Mouse (Mus musculus) MEL (cell line): ENCODE data around the gene Ints14. TPM values are rescaled to one million over a fixed set of nuclear protein-coding genes. Genes with fewer than 3 reads are reported as not detected.
A peak's percentile ranks its signal among the peaks of the same experiment; 100 is the strongest.

Experiments
- DNase-seq: peaks from one replicate; pipeline ENCODE4 v3.0.0; 2011; ENCODE audit warnings: low read depth, low spot score
- H3K27ac ChIP-seq: 2 replicates; pipeline ENCODE4 v1.5.1; 2012; ENCODE audit warnings: low read depth, mild to moderate bottlenecking, control low read depth, low read length, moderate library complexity; ENCODE audit not compliant: control insufficient read depth
- H3K27me3 ChIP-seq, 2 experiments: fragments of 150-350 bp in 1 of 2; sonication (generic) in 1 of 2; 2 replicates each; pipeline ENCODE4 v1.6.1; 2012; ENCODE audit warnings: low read length in 2 of 2, mild to moderate bottlenecking in 2 of 2, improper control_type of control experiment in 1 of 2, moderate library complexity in 1 of 2; ENCODE audit not compliant: insufficient read depth in 2 of 2, control insufficient read depth in 1 of 2
- H3K36me3 ChIP-seq, 2 experiments: 2 replicates each; pipeline ENCODE4 v1.6.1; 2012 to 2014; ENCODE audit warnings: low read length in 2 of 2, improper control_type of control experiment in 1 of 2, inconsistent platforms in 1 of 2, mild to moderate bottlenecking in 1 of 2; ENCODE audit not compliant: insufficient read depth in 2 of 2, control insufficient read depth in 1 of 2
- H3K4me1 ChIP-seq, 2 experiments: fragments of 150-350 bp in 1 of 2; sonication (generic) in 1 of 2; 2 replicates each; pipeline ENCODE4 v1.6.1; 2012; ENCODE audit warnings: low read length in 2 of 2, improper control_type of control experiment in 1 of 2, mild to moderate bottlenecking in 1 of 2; ENCODE audit not compliant: insufficient read depth in 2 of 2, control insufficient read depth in 1 of 2
- H3K4me3 ChIP-seq, 2 experiments: fragments of 150-350 bp in 1 of 2; sonication (generic) in 1 of 2; 2 replicates each; pipeline ENCODE4 v1.5.1; 2012; ENCODE audit warnings: low read depth in 2 of 2, low read length in 2 of 2, mild to moderate bottlenecking in 2 of 2, moderate library complexity in 2 of 2, control low read depth in 1 of 2, improper control_type of control experiment in 1 of 2; ENCODE audit not compliant: control insufficient read depth in 1 of 2, insufficient read depth in 1 of 2
- H3K79me2 ChIP-seq: 2 replicates; pipeline ENCODE4 v1.6.1; 2012; ENCODE audit warnings: mild to moderate bottlenecking, low read length, moderate library complexity; ENCODE audit not compliant: control insufficient read depth, poor library complexity, insufficient read depth
- H3K9ac ChIP-seq: 2 replicates; pipeline ENCODE4 v1.6.1; 2012; ENCODE audit warnings: low read depth, mild to moderate bottlenecking, control low read depth, low read length, moderate library complexity; ENCODE audit not compliant: control insufficient read depth, poor library complexity, severe bottlenecking
- H3K9me3 ChIP-seq: fragments of 150-350 bp; sonication (generic); replicated peaks from 2 replicates; pipeline ENCODE4 v1.6.1; 2012; ENCODE audit warnings: mild to moderate bottlenecking, low read length, improper control_type of control experiment, moderate library complexity; ENCODE audit not compliant: insufficient read depth
- BHLHE40 ChIP-seq: IDR thresholded peaks from 2 replicates; pipeline ENCODE4 v1.6.1; 2012; ENCODE audit warnings: low read depth, mild to moderate bottlenecking, inconsistent platforms, low read length, improper control_type of control experiment, borderline replicate concordance
- CHD2 ChIP-seq: IDR thresholded peaks from 2 replicates; pipeline ENCODE4 v1.6.1; 2011; ENCODE audit warnings: low read length, improper control_type of control experiment
- EP300 ChIP-seq, 2 experiments: IDR thresholded peaks; 2 replicates each; pipeline ENCODE4 v1.6.1; 2011; ENCODE audit warnings: improper control_type of control experiment in 2 of 2, low read length in 2 of 2, low read depth in 1 of 2, mild to moderate bottlenecking in 1 of 2
- ETS1 ChIP-seq: IDR thresholded peaks from 2 replicates; pipeline ENCODE4 v1.6.1; 2012; ENCODE audit warnings: low read depth, mild to moderate bottlenecking, inconsistent platforms, low read length, improper control_type of control experiment, moderate library complexity
- GABPA ChIP-seq: IDR thresholded peaks from 2 replicates; pipeline ENCODE4 v1.6.1; 2012; ENCODE audit warnings: low read depth, mild to moderate bottlenecking, inconsistent platforms, low read length, improper control_type of control experiment, moderate library complexity
- GATA1 ChIP-seq: IDR thresholded peaks from 2 replicates; pipeline ENCODE4 v1.6.1; 2011; ENCODE audit warnings: low read depth, low read length, improper control_type of control experiment
- HCFC1 ChIP-seq: IDR thresholded peaks from 2 replicates; pipeline ENCODE4 v1.6.1; 2012; ENCODE audit warnings: low read depth, mild to moderate bottlenecking, inconsistent platforms, low read length, improper control_type of control experiment, moderate library complexity
- JUND ChIP-seq: IDR thresholded peaks from 2 replicates; pipeline ENCODE4 v1.6.1; 2011; ENCODE audit warnings: low read depth, mild to moderate bottlenecking, improper control_type of control experiment, low read length
- KAT2A ChIP-seq: conservative IDR thresholded peaks from 2 replicates; pipeline ENCODE4 v1.6.1; 2012; ENCODE audit warnings: low read depth, low read length, improper control_type of control experiment, inconsistent platforms
- MAFK ChIP-seq: IDR thresholded peaks from 2 replicates; pipeline ENCODE4 v1.6.1; 2011; ENCODE audit warnings: low read depth, mild to moderate bottlenecking, low read length, improper control_type of control experiment, borderline replicate concordance
- MAX ChIP-seq: IDR thresholded peaks from 2 replicates; pipeline ENCODE4 v1.6.1; 2011; ENCODE audit warnings: low read length, improper control_type of control experiment
- MAZ ChIP-seq: IDR thresholded peaks from 2 replicates; pipeline ENCODE4 v1.6.1; 2012; ENCODE audit warnings: low read depth, mild to moderate bottlenecking, inconsistent platforms, low read length, improper control_type of control experiment
- MEF2A ChIP-seq: IDR thresholded peaks from 2 replicates; pipeline ENCODE4 v1.6.1; 2014; ENCODE audit warnings: low read depth, mild to moderate bottlenecking, inconsistent platforms, low read length, improper control_type of control experiment; ENCODE audit not compliant: poor library complexity, insufficient replicate concordance, severe bottlenecking; ENCODE audit errors: extremely low read depth
- MXI1 ChIP-seq: IDR thresholded peaks from 2 replicates; pipeline ENCODE4 v1.6.1; 2011; ENCODE audit warnings: mild to moderate bottlenecking, low read depth, low read length, improper control_type of control experiment
- MYB ChIP-seq: IDR thresholded peaks from 2 replicates; pipeline ENCODE4 v1.6.1; 2011; ENCODE audit warnings: mild to moderate bottlenecking, low read depth, low read length, improper control_type of control experiment
- POLR2A ChIP-seq, 2 experiments: IDR thresholded peaks; 2 replicates each; pipeline ENCODE4 v1.6.1; 2011 to 2012; ENCODE audit warnings: low read length in 2 of 2, mild to moderate bottlenecking in 2 of 2, control low read depth in 1 of 2, improper control_type of control experiment in 1 of 2, low read depth in 1 of 2, moderate library complexity in 1 of 2; ENCODE audit not compliant: control insufficient read depth in 1 of 2, insufficient read depth in 1 of 2, poor library complexity in 1 of 2
- RAD21 ChIP-seq: IDR thresholded peaks from 2 replicates; pipeline ENCODE4 v1.6.1; 2011; ENCODE audit warnings: mild to moderate bottlenecking, low read depth, low read length, improper control_type of control experiment
- RCOR1 ChIP-seq: IDR thresholded peaks from 2 replicates; pipeline ENCODE4 v1.6.1; 2012; ENCODE audit warnings: low read depth, mild to moderate bottlenecking, inconsistent platforms, low read length, improper control_type of control experiment
- SMC3 ChIP-seq: IDR thresholded peaks from 2 replicates; pipeline ENCODE4 v1.6.1; 2011; ENCODE audit warnings: low read depth, low read length, improper control_type of control experiment
- TAL1 ChIP-seq: IDR thresholded peaks from 2 replicates; pipeline ENCODE4 v1.6.1; 2012; ENCODE audit warnings: mild to moderate bottlenecking, inconsistent platforms, low read length, moderate library complexity, mixed read lengths
- TCF12 ChIP-seq: IDR thresholded peaks from 2 replicates; pipeline ENCODE4 v1.6.1; 2014; ENCODE audit warnings: low read depth, mild to moderate bottlenecking, inconsistent platforms, low read length, improper control_type of control experiment, moderate library complexity
- UBTF ChIP-seq: IDR thresholded peaks from 2 replicates; pipeline ENCODE4 v1.6.1; 2012; ENCODE audit warnings: low read depth, mild to moderate bottlenecking, inconsistent platforms, low read length, improper control_type of control experiment, moderate library complexity, borderline replicate concordance; ENCODE audit not compliant: insufficient read depth
- USF1 ChIP-seq: IDR thresholded peaks from 2 replicates; pipeline ENCODE4 v1.6.1; 2014; ENCODE audit warnings: low read depth, mild to moderate bottlenecking, inconsistent platforms, low read length, improper control_type of control experiment, moderate library complexity
- ZMIZ1 ChIP-seq: IDR thresholded peaks from 2 replicates; pipeline ENCODE4 v1.6.1; 2012; ENCODE audit warnings: low read depth, mild to moderate bottlenecking, inconsistent platforms, low read length, improper control_type of control experiment, moderate library complexity
- polyA plus RNA-seq, 2 experiments: library from polyadenylated mRNA; stranded (reverse) in 1 of 2; unstranded in 1 of 2; fragments of >175 nt in 1 of 2; fragments of >200 nt in 1 of 2; gene quantifications; 2 replicates each; pipeline versions ENCODE4 v1.2.1 to v1.2.4; 2012; ENCODE audit warnings: low replicate concordance in 2 of 2, low read depth in 1 of 2; ENCODE audit not compliant: insufficient read length in 2 of 2, insufficient read depth in 1 of 2, missing spikeins in 1 of 2
- total RNA-seq: library from RNA; depleted of rRNA; stranded (reverse); fragments of 300-350 nt; gene quantifications from 2 replicates; pipeline ENCODE4 v1.2.3, GENCODE M21; 2012

Gene Ints14
- total and polyA plus RNA-seq, 3 experiments = 37.9 to 54.1 TPM; not detected in 1

DNA sequence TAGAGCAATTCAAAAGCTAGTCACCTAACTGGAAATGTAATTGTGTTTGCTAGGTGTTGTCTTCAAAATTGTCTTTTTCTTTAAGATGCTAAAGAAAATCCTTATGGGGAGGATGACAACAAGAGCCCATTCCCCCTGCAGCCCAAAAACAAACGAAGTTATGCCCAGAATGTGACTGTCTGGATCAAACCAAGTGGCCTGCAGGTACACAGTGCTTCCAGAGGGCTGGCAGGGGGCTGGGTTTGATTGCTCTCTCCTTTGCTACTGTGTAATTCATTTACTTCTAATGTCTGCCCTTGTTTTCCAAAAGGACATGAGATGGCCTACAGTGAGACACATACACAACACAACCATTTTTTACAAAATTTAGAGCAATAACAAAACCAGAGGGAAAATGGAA, 21.2 kb downstream of the Ints14 start:
- Histone ChIP-seq H3K4me3 (no peak overlapping the region), H3K9me3 (no peaks in the 10 kb centered on the region), H3K4me1 (peaks cover 0 to 6% of the 10 kb centered on the region in 2 experiments; a peak in 2 of 4 replicates), H3K27me3 (no peaks in the 10 kb centered on the region), H3K36me3 (peaks cover 5 to 18% of the 10 kb centered on the region in 2 experiments), H3K9ac (no peak overlapping the region), H3K79me2 (no peaks in the 10 kb centered on the region), H3K27ac (no peak overlapping the region)
- TF ChIP-seq MAZ = no peak
- no peak for TF ChIP-seq MAFK
- no peak for TF ChIP-seq SMC3
- TF ChIP-seq USF1 = no peak
- TF ChIP-seq UBTF = no peak
- no peak for TF ChIP-seq CHD2
- TF ChIP-seq TAL1 = no peak
- TF ChIP-seq POLR2A (IDR thresholded peaks at IDR 0.05; ENCODE audit: control insufficient read depth in 1 of 2, insufficient read depth in 1 of 2, low read depth in 1 of 2, low read length in 2 of 2, poor library complexity in 1 of 2) = no peak
- TF ChIP-seq MEF2A = no peak
- no peak for TF ChIP-seq RAD21
- TF ChIP-seq GATA1 = no peak
- no peak for TF ChIP-seq HCFC1
- TF ChIP-seq EP300 (IDR thresholded peaks at IDR 0.05; ENCODE audit: low read depth in 1 of 2, low read length in 2 of 2) = no peak
- TF ChIP-seq KAT2A = no peak
- no peak for TF ChIP-seq ZMIZ1
- TF ChIP-seq BHLHE40 = no peak
- no peak for TF ChIP-seq RCOR1
- no peak for TF ChIP-seq GABPA
- no peak for TF ChIP-seq JUND
- DNase-seq = no peak

DNA sequence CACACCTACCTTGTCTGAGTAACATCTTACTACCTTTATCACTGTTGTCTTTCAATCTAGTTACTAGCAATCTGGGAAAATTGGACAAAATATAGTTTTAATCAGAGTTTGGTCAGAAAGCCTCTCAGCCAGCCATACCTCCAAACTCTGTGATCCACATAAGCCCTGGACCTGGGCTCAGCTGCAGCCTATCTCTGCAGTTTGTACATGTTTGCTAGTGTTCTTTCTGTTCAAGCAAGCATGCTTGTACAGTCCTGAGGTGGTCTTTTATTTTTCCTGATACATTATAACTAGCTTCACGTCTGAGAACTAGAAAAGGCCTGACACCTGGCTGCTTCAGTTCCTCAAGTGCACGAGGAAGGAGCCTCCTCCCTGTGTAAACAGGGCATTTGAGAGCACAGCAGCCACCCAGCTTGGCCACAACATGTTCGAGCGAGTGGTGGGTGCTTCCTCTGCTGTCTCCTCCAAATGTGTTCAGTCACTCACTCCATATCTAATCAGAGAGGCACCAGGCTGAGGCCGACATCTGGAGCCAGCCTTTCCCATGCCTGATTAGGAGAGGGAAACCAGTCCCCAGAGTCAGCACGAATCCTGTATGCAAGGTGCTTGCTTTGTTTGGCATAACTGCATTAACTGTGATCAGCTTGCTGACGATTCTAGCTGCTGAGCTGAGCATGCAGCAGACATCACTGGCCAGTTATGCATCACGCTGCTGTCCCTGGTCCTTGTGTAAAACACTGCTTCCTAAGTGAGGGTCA, 24.5 kb downstream of the Ints14 start:
- Histone ChIP-seq H3K4me1 (peaks cover 0 to 6% of the 10 kb centered on the region in 2 experiments; a peak in 2 of 4 replicates), H3K27ac (no peak overlapping the region), H3K9me3 (no peaks in the 10 kb centered on the region), H3K4me3 (no peak overlapping the region), H3K36me3 (peaks cover 5 to 19% of the 10 kb centered on the region in 2 experiments), H3K9ac (no peak overlapping the region), H3K79me2 (no peaks in the 10 kb centered on the region), H3K27me3 (no peaks in the 10 kb centered on the region)
- DNase-seq = peak; percentile 67
- peak; percentile 54 to 71 for TF ChIP-seq EP300 (IDR thresholded peaks at IDR 0.05; ENCODE audit: low read depth in 1 of 2, low read length in 2 of 2)
- TF ChIP-seq MYB = no peak
- TF ChIP-seq TAL1 = peak; percentile 73
- peak; percentile 71 for TF ChIP-seq TCF12
- peak; percentile 44; the same call in 1 of the 2 replicates for TF ChIP-seq MXI1
- peak; percentile 56 for TF ChIP-seq ETS1
- no peak for TF ChIP-seq UBTF
- peak; percentile 69 for TF ChIP-seq GATA1
- TF ChIP-seq MAX = 0 out of 2 replicates have a peak, but pooled peaks have one; percentile 35
- no peak for TF ChIP-seq MEF2A
- no peak for TF ChIP-seq POLR2A (IDR thresholded peaks at IDR 0.05; ENCODE audit: control insufficient read depth in 1 of 2, insufficient read depth in 1 of 2, low read depth in 1 of 2, low read length in 2 of 2, poor library complexity in 1 of 2)
